Mouse (Mus musculus): ENCODE data around the gene Gpr83.
"Not testable (repeated sequence)": the region's sequence is repeated elsewhere in the genome, so short reads cannot be mapped to it uniquely, and the experiment has no call there.

Gene Gpr83

DNA sequence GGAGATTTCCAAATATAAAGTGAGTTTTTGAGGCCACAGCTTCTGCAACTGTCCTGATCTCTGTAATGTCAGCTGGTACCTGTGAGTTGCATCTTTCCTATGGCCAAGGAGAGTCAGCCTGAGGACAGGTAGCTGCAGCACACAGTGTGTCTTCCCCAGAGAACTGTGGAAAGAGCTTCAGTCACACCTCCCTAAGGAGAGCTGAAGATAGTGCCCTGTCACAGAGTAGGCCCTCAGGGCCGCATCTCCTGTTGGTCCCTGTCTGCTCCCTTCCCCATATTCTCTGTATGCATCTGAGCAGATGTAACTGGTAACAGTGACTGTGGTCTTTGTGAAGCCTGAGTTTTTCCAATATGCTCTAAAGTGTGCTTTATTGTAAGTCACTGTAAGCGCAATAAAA lies 10.4 kb downstream of the Gpr83 start:
- DNase-seq (ENCODE audit: low spot score), result no peak

DNA sequence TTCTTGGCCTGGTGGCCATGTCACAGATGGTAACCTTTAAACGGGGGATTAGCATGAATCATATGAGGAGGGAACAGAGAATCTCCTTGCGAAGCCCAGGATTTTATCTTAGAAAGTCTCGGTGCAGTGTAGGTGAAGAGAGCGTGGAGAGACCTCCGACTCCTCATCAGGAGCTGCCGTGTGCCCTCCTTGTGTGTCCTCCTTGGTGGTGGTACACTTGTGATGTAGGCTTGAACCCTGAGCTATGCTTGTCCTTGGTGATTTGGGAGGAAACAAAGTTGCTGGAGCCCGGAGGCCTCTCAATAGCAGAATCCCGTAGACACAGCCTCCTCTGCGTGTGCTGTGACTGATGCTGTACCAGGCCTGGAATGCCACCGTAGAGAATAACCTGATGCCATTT lies 10.8 kb downstream of the Gpr83 start:
- DNase-seq (ENCODE audit: low spot score), result no peak

DNA sequence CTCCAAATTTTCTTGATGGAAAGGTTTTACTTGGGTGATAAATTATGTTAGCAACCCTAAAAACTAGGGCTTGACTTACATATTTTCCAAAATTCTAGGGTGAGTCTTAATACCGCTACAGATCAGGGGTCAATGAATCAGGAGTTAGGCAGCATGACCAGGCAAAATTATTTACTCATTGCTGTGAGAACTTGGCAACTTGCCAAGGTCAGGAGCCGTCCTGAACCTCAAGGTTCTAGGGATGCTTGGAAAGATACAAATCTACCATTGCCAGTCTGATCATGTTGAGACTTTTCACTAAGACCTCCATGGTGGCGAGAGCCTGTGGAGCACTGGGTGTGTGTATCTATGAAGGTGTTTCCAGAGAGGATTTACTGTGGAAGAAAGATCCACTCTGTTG lies 11.5 kb downstream of the Gpr83 start:
- no peak for DNase-seq (ENCODE audit: low spot score)

DNA sequence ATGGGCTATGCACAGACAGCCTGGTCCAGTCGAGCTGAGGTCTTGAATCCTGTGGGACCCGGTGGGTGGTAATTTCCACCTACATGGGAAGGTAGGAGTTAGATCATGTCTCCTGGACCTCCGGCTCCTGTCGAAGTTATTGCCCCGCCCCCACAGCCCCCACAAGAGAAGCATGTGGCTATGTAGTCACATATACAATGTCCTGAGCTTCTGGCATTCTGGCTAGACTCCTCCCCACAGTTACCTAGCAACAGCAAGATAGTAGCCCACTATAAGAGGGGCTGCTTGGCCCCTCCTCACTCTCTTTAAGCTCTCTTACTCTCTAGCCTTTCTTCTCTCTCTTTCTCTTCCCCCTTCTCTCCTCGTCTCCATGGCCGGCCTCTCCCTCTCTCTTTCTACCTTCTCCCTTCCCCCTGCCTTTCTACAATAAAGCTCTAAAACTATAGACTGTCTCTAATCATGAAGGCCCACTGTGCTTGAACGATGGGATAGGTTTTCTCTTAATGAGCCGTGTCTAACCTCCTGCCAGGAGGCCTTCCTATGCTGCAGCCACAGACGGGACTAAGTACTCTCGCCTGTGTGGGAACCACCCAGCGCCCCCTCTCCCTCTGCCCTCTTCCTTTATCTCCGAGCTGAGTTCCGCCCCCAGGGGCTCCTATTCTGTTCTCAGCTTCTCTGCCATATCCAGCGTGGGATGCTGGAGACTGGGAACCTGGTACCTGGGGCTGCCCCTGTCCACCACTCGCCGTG lies 12.3 kb downstream of the Gpr83 start:
- DNase-seq (ENCODE audit: low spot score), result no peak

DNA sequence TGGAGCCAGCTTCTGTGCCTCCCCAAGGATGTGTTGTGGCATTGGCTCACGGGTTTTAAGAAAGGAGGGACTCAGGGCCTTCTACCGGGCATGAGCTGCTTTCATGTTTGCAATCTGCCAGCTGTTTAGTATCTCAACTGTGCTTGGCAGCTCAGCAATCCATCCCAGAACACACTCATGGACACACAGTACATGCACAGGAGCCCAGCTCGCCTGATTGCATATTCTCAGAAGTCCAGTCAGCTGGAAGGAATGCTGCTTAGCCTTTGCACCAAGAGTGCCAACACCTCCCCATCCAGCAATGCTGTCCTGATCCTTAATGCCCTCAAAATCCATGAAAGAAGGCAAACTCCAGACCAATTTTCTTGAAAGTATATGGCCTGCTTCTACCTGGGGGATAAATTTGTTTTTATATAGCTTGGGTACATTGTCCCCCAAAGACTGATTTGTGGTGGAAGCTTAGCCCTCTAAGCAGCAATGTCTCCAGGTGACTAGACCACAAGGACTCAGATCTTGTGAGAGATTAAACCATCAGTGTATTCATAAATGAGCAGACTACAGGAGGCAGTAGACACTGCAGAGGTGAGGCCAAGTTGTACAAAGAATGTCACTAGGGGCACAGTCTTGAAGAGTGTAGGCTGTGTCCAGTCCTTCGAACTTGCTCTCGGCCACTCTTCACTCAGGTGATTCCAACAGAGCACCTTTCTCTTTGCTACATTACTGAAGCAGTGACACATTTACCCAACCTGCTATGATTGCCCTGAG lies 15.9 kb downstream of the Gpr83 start:
- no peak for DNase-seq (ENCODE audit: low spot score)

DNA sequence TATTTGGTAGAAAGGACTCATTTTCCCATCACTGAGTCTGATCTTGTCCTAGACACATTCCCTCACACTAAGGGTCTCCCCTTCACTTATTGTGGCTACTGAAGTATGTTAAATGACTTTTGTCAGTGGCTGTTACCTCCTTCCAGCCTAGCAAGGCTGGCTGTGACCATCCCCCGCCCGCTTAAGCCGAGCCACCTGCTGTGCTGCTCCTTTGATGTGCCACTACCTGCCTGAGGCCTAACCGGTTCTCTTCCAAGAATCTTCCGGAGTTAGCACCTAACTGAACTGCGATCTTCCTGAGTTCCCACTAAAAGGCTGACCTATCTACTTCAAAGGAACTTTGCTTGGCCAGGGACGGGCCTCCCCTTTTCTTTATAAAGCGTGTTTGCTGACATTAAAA lies 16.6 kb downstream of the Gpr83 start:
- not testable (repeated sequence) for DNase-seq (ENCODE audit: low spot score)

DNA sequence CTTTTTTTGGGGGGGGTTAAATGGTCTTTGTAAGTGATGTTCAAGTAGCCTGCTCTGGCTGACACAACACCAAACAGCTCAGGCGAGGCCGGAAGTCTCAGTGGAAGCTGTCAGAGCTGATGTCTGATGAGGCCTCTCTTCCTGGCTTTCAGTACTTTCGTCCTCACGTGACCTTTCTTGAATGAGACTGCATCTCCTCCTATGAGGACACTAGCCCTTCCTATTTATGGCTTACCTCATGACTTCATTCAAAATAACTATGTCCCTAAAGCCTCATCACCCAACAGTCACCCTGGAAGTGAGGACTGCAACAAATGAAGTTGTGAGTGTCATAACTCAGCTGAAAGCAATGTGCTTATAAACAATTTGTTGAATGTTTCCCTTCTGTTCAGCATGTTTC lies 24.6 kb downstream of the Gpr83 start:
- DNase-seq (ENCODE audit: low spot score), result no peak

DNA sequence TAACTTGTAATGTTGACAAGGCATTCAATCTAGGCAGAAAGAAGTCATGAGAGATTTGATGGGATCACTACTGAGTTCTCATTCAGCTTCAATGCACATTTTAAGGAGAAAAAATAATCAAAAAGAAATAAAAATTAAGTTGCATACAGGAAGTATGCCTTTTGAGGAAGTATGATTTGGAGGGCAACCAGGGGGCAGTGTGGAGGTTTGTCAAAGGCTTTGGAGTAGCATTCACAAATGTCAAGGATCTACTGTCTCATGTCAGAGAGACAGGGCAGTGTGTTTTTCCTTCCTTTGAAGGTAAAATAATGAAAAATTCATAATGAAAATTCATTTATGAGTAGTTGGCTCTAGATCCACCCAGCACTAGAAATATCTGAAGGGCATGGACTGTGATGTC lies 25.1 kb downstream of the Gpr83 start:
- DNase-seq (ENCODE audit: low spot score), result no peak

DNA sequence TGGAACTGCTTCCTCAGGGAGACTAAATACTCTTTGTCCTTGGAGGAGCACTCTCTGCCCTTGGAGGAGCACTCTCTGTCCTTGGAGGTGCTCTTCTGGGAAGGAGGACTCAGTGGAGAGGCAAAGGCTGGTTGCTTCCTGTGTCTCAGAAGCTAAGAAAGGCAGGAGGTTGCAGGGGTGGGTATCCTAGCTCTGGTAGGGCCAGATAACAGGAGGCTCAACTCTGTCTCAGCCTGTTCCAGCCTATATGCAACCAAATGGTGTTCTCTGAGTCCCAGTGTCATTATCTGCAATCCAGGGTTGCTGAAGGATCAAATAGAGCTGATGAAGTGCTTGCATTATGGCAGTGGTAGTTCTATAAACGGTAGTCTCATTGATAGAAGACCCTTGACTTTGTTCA lies 25.9 kb downstream of the Gpr83 start:
- DNase-seq (ENCODE audit: low spot score), result no peak

DNA sequence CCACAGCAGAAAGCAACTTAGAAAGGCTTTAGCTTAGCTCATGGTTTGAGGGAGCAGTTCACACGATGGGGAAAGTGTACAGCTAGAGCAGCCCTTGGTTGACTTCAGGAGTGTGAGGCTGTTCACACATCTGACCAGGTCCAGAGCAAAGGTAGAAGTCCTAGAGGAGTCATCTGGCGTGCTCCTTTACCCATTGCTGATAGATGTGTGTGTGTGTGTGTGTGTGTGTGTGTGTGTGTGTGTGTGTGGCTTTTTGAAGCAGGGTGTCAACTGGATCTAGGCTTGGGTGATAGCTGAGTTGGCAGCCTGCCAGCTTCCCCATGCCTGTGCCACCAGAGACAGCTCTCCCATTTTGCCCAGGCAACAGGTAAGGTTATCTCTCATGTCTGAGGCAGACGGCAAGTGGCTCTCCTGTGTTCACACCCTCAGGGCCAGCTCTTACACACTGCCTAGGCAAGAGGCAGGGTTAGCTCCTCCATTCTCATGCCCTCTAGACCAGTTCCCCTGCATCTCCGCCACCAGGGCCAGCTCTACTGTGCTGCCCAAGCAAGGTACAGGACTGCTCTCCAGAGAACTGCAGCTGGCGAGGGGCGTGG lies 27.9 kb downstream of the Gpr83 start:
- DNase-seq (ENCODE audit: low spot score), result no peak

DNA sequence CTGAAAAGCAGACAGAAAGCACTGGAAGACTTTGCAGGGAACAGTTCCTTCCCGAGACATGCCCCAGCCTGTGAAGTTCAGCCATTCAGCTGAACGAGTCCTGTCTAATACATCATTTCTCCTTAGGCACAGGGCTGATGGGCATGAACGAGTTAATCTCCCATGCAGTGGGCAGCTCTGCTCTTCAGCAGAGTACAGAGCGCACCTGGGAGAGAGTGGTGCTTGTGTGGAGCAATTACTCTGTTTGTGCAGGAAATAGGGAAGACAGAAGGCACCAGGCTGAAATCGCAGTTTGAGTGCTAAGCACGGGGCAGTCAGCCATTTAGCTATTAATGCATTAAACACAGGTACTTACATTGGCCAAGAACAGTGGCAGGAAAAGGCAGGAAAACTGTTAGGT lies 28.7 kb downstream of the Gpr83 start:
- DNase-seq (ENCODE audit: low spot score), result no peak

DNA sequence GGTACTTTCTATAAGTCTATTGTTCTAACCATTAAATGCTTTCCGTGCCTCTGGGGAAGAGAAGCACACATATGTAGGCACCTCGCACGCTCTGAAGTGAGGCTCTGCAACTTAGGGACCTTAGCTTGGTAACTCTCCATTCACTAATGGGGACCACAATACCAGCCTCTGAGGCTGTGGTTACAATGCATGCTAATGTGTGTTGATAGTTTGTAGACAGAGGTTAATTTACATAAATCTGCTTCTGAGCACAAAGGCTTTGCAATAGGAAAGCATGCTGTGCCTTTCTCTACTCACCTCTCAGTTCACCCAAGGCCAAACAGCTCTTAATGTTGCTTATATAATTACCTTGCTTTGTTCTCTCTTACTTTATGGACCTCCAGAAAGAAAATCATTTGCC lies 30.7 kb downstream of the Gpr83 start:
- no peak for DNase-seq (ENCODE audit: low spot score)

DNA sequence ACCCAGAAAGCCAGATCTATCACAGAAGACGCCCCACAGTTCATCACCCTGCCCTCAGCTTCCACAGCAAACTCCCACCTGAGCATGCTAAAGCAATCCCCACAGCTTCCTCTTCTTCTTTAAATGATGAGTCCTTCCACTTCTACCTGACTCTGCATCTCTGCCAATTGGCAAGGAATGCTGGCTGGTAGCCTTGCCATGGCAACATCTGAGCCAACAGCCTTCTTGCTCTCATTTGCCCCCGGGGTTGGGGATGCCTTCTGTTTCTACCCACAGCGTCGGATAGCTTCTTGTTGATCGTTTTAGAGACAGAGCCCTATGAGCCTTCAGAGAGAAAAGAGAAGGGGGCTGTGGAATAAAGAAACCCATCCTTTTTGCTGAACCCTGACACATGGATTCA lies 31.9 kb downstream of the Gpr83 start:
- DNase-seq (ENCODE audit: low spot score), result no peak

DNA sequence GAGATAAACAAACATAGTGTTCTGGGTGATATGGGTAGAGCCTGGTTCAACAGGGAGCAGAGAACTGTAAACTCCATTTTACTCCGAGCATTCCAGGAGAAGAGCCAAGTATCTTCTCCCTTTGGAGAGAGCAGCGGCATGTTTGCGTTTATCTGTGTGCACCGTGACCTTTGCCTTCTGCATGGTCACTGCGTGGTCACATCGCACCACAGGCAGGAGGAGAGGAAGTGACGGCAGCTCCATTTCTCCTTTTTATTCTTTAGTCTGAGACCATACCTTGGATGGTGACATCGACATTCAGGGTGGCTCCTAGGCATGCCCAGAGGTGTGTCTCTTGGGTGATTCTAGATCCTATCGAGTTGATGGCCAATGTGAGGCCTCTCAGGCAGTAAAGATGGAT lies 33.4 kb downstream of the Gpr83 start:
- no peak for DNase-seq (ENCODE audit: low spot score)

DNA sequence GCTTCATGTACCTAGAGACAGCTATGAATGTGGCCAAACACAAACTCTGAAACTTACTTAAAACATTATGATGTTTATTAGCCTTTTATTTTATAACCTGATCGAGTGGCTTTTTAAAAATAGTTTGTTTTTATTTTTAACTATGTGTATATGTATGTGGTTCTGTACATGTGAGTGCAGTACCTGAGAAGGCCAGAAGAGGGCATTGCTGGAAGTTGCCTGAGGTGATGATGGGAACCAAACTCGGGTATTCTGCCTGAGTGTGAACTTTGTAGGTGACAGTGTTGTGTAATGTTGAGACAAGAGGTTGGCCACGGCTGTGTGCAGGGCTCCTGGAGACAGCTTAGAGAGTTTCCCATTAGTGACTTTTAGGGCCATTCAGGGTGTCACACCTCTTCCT lies 34.6 kb downstream of the Gpr83 start:
- DNase-seq (ENCODE audit: low spot score), result no peak

DNA sequence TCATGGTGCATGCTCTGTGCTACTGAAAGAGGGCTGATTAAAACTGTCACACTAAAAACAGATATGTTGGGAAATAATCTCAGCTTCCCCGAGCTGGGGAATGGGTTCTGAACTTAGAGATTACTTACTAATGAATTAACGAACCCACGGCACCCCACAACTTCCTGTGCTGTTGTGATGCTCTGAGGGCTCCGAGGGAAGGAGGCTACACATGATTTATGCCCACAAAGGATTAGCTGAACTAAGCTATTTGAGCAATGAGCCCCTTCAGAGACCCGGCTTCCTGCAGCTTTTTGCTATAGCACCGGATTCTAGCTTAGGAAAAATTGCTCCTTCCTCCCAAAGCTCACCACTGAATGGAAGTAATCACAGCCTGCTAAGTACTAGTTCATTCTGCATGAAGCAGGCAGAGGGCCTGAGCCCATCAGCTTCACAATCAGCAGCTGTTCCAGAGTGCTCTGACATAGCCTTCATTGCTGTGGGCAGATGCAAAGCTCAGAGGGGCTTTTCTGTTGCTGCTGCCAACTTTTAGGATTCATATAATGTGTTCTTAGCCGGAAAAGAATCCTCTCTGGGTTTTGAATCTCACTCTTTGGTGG lies 35.3 kb downstream of the Gpr83 start:
- DNase-seq (ENCODE audit: low spot score), result no peak

DNA sequence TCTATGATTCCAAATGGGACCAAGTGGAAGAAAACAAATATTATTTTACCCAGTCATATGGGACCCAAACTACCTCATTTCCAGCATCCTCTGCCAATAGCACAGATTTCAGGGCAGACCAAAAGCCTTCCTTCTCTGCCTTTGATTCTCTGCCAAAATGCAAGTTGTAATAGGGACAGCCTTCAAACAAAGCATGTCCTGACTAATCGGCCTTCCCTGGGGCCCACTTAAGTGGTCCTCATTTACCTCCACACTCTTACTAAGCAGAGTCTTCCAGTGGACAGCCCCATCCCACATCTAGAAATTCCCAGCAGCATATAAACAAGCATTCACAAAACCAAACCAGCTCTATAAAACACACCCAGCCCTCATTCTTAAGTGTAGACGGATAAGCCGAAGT lies 37.1 kb downstream of the Gpr83 start:
- DNase-seq (ENCODE audit: low spot score), result no peak

DNA sequence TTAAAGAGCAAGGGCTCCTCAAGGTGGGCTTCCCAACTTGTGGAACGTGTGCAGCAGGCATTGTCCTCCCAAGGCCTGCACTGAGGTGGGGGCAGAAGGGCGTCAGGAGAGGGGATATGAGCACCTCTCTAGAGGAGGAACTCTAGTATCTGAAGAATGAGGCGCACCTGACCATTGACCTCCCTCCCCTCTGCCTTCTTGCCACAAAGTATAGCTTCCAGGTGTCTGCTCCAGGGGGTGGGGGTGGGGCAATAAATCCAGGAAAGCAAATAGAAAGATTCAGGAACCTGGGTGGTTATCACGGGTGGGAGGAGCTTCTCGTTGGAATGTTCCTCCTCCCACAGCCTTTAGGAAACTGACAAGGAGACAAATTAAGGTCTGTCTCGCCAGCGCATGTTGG lies 41.7 kb downstream of the Gpr83 start:
- DNase-seq (ENCODE audit: low spot score), result no peak

DNA sequence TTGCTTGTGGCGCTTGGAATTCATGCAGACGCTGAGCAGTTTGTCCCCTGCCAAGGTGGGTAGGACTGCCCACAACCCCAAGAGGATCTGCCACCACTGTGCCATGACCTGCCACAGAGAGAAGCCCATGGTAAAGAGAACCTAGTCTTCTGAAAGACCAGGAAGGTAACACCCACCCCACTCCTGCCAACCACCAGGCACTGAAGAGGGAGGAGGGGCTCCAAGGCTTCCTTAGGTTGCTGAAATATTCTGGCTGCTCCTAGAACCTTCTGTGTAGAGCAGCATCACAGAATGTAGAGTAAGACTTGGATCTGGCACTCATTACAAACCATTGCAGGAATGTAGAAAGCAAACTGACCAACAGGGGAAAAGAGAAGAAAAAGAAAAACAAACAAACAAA lies 42.4 kb downstream of the Gpr83 start:
- DNase-seq (ENCODE audit: low spot score), result no peak

DNA sequence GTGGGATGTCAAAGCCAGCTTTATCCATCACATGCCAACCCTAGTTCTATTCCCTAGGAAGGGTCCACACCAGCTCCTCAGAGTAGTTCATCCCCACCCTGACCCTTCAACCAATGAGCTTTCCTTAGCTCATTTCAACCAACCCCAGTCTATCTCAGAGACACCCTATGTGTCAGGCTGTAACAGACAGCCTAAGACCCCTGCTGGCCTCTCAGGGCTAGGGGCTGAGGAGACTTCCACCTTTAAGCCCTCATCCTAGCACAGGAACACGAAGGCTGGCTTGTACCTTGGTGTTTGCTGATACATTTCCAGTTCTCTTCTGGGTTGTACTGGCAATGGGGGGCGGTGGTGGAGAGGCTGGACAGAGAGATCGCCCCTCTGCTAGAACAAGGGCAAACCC lies 43.0 kb downstream of the Gpr83 start:
- no peak for DNase-seq (ENCODE audit: low spot score)

DNA sequence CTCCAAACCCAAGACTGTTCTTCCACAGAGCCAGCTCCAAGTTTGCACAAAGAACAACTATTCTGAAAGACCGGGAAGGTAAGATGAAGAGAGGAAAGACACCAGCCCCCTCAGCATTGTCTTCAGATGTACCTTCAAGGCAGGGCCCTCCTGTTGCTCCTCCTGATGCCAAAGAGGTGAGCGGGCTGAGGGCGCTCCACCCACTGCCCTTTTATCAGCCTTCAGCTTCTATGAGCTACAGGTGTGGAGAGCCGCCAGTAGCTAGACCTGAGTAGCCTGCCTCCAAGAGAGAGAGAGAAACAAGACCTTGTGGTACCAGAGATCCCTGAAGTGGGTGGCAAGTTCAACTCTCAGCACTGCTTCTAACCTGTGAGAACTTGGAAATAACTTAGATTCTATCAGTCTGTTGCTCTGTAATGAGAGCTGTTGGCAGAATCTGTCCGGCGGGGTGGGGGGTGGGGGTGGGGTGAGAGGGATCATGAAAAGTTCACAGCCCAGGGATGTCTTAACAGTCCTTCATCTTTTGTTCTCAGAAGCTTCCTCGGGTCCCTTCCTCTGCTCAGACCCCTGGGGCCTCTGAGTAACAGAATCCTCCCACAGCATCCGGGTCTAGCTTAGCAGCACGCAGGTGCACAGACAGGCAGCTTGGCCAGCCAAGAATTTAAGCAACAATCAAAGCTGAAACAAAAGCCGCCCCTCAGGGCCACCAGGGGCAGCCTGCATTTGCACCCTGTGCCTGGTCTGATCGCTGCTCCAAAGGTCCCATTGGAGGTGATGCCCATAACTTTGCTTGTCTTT lies 43.8 kb downstream of the Gpr83 start, which contains the start of gene Izumo1r:
Gene Izumo1r (minus strand): TSS at position 369 of the 798 bp plus-strand sequence.
- no peak for DNase-seq (ENCODE audit: low spot score)
